Mouse (Mus musculus) midbrain, embryonic 11.5 days (tissue): ENCODE results near the gene Trpd52l3. TPM values are rescaled to one million over a fixed set of nuclear protein-coding genes. Genes with fewer than 3 reads are reported as not detected.
"Not testable (repeated sequence)": the region's sequence is repeated elsewhere in the genome, so short reads cannot be mapped to it uniquely, and the experiment has no call there.

Source experiments
- ATAC-seq: fragments of 200-750 bp; cut with Nextera tagmentation; 2 replicates; pipeline ENCODE4 v1.8.0; 2017; ENCODE audit warnings: moderate TSS enrichment, moderate library complexity; ENCODE audit not compliant: low FRiP score
- DNase-seq: peaks from one replicate; pipeline ENCODE4 v3.0.0; 2015; ENCODE audit warnings: low spot score; ENCODE audit errors: missing footprints
- H3K27ac ChIP-seq: fragments of 300-500 bp; sonication (generic); 2 replicates; pipeline ENCODE4 v1.5.1; 2014; ENCODE audit warnings: low read depth, low read length
- H3K27me3 ChIP-seq: fragments of 300-500 bp; sonication (generic); 2 replicates; pipeline ENCODE4 v1.6.1; 2014; ENCODE audit warnings: mild to moderate bottlenecking, low read length, moderate library complexity, mixed read lengths; ENCODE audit not compliant: control insufficient read depth, insufficient read depth
- H3K36me3 ChIP-seq: fragments of 300-500 bp; sonication (generic); 2 replicates; pipeline ENCODE4 v1.6.1; 2014; ENCODE audit warnings: mild to moderate bottlenecking, low read length, moderate library complexity, mixed read lengths; ENCODE audit not compliant: control insufficient read depth, insufficient read depth
- H3K4me1 ChIP-seq: fragments of 300-500 bp; sonication (generic); 2 replicates; pipeline ENCODE4 v1.6.1; 2014; ENCODE audit warnings: low read length; ENCODE audit not compliant: control insufficient read depth, insufficient read depth
- H3K4me2 ChIP-seq: fragments of 300-500 bp; sonication (generic); 2 replicates; pipeline ENCODE4 v1.6.1; 2014; ENCODE audit warnings: mild to moderate bottlenecking, moderate library complexity
- H3K4me3 ChIP-seq: fragments of 300-500 bp; sonication (generic); 2 replicates; pipeline ENCODE4 v1.5.1; 2014; ENCODE audit warnings: low read depth, low read length
- H3K9ac ChIP-seq: fragments of 300-500 bp; sonication (generic); 2 replicates; pipeline ENCODE4 v1.6.1; 2014; ENCODE audit warnings: low read length
- H3K9me3 ChIP-seq: fragments of 300-500 bp; sonication (generic); 2 replicates; pipeline ENCODE4 v1.6.1; 2016; ENCODE audit warnings: low read length; ENCODE audit not compliant: control insufficient read depth
- WGBS: fragments of 180-500 bp; shearing (Covaris S2); extraction: QIAGEN DNeasy Blood & Tissue Kit; methylation state at CpG from one replicate; pipeline ENCODE4 v1.1.7; 2014; 5-methylcytosine and 5-hydroxymethylcytosine counted together
- polyA plus RNA-seq: library from polyadenylated mRNA; unstranded; fragments of >200 nt; fragmentation: Nextera tagmentation; extraction: Ambion mirVana; gene quantifications from 2 replicates; pipeline ENCODE4 v1.2.1, GENCODE M21; 2014

The Trpd52l3 gene
- polyA plus RNA-seq, 1 experiment from 2014 or later, result not detected

GRCm38 (mm10) chr19:30016156-30016555, 12.6 kb downstream of the Trpd52l3 start:
- ATAC-seq, result no peak
- Histone ChIP-seq H3K27ac (no peak overlapping the region), H3K36me3 (no peaks in the 10 kb centered on the region), H3K9me3 (no peaks in the 10 kb centered on the region), H3K27me3 (no peaks in the 10 kb centered on the region), H3K9ac (no peak overlapping the region), H3K4me1 (no peaks in the 10 kb centered on the region), H3K4me2 (no peak overlapping the region), H3K4me3 (no peak overlapping the region)
- no peak for DNase-seq
- WGBS, result 79% methylated on average over 6 of the region's 6 CpGs

GRCm38 (mm10) chr19:30023419-30023818, 19.8 kb downstream of the Trpd52l3 start:
- WGBS, result 91% methylated on average over 10 of the region's 10 CpGs
- not testable (repeated sequence) for H3K4me1 ChIP-seq, DNase-seq, ATAC-seq, H3K4me3 ChIP-seq, H3K4me2 ChIP-seq, H3K9me3 ChIP-seq, H3K36me3 ChIP-seq, H3K27ac ChIP-seq, H3K9ac ChIP-seq, H3K27me3 ChIP-seq

GRCm38 (mm10) chr19:30029002-30029710, 25.6 kb downstream of the Trpd52l3 start:
- DNase-seq (peak; percentile 92), ATAC-seq (no peak)
- Histone ChIP-seq H3K27me3 (no peaks in the 10 kb centered on the region), H3K4me3 (no peak overlapping the region; the same call in 1 of the 2 replicates), H3K9ac (no peak overlapping the region), H3K27ac (peak overlapping the region; percentile 89; the same call in 1 of the 2 replicates), H3K4me2 (peak overlapping the region; percentile 42; the same call in 1 of the 2 replicates), H3K36me3 (no peaks in the 10 kb centered on the region), H3K4me1 (peaks cover 20% of the 10 kb centered on the region), H3K9me3 (no peaks in the 10 kb centered on the region)
- WGBS, result 20% methylated on average over 11 of the region's 11 CpGs

GRCm38 (mm10) chr19:30029894-30030635, 26.5 kb downstream of the Trpd52l3 start, which contains the start of gene Uhrf2:
Uhrf2 (plus strand) TSS chr19:30030513.
- 2% methylated on average over 74 of the region's 74 CpGs for WGBS
- peak; percentile 96 for ATAC-seq

DNA sequence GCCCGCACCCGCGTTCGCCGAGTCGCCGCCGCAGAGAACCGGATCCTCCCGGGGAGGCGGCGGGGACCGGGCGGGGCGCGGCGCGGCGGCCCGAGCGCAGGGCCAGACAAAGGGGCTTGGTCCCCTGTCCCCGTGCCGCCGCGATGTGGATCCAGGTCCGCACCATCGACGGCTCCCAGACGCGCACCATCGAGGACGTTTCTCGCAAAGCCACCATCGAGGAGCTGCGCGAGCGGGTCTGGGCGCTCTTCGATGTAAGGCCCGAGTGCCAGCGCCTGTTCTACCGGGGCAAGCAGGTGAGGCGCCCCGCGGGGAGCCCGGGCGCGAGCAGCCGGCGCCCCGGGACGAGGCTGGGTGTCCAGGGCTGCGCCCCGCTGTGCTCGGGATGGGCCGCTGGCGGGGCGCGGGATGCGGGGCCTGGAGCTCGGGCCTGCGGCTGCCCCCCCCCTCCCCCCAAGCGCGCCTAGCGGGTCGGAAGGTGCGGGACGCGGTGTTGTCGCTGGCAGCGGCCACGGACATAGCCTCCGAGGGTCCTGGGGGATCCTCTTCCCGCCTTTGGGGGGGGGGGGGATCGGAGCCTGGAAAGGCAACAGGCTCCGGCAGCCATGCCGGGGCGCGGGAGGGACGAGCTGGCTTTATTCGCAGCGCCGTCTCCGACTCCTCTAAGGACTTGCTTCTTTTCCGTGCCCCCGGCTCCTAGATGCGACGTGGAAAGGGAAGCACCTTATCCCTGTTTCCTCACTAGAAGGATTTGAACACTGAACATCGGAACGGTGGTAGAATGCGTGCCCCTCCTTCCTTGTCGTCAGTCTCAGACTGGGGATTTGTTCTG, 27.3 kb downstream of the Trpd52l3 start:
- Histone ChIP-seq H3K4me3 (peak overlapping the region; percentile 89), H3K4me1 (peaks cover 22% of the 10 kb centered on the region), H3K9ac (peak overlapping the region; percentile 98), H3K27ac (peak overlapping the region; percentile 89), H3K4me2 (peak overlapping the region; percentile 42), H3K36me3 (no peaks in the 10 kb centered on the region), H3K27me3 (no peaks in the 10 kb centered on the region), H3K9me3 (no peaks in the 10 kb centered on the region)
- under 1% methylated on average over 81 of the region's 92 CpGs for WGBS
- peak; percentile 8; the same call in 1 of the 2 replicates for ATAC-seq
- peak; percentile 95 for DNase-seq

More at GRCm38 (mm10) chr19:30029894-30030635, 26.5 kb downstream of the Trpd52l3 start, which contains the start of gene Uhrf2:
- H3K4me3 ChIP-seq, result peak within 1 kb of the TSS; percentile 89
- no peaks in the 10 kb centered on the region for H3K27me3 ChIP-seq
- no peaks in the 10 kb centered on the region for H3K36me3 ChIP-seq
- peak within 1 kb of the TSS; percentile 98 for H3K9ac ChIP-seq
- peak; percentile 99 for DNase-seq
- H3K4me1 ChIP-seq, result peaks cover 22% of the 10 kb centered on the region
- peak within 1 kb of the TSS; percentile 89 for H3K27ac ChIP-seq
- no peaks in the 10 kb centered on the region for H3K9me3 ChIP-seq
- peak within 1 kb of the TSS; percentile 42 for H3K4me2 ChIP-seq

GRCm38 (mm10) chr19:30031468-30031931, 27.9 kb downstream of the Trpd52l3 start:
- ATAC-seq (no peak), DNase-seq (no peak)
- peaks cover 22% of the 10 kb centered on the region for H3K4me1 ChIP-seq
- H3K27ac ChIP-seq, result no peak overlapping the region; the same call in 1 of the 2 replicates
- H3K9ac ChIP-seq, result peak overlapping the region; percentile 98
- peak overlapping the region; percentile 42 for H3K4me2 ChIP-seq
- H3K9me3 ChIP-seq, result no peaks in the 10 kb centered on the region
- H3K4me3 ChIP-seq, result peak overlapping the region; percentile 89
- H3K27me3 ChIP-seq, result no peaks in the 10 kb centered on the region
- WGBS, result 5% methylated on average over 7 of the region's 7 CpGs
- no peaks in the 10 kb centered on the region for H3K36me3 ChIP-seq

DNA sequence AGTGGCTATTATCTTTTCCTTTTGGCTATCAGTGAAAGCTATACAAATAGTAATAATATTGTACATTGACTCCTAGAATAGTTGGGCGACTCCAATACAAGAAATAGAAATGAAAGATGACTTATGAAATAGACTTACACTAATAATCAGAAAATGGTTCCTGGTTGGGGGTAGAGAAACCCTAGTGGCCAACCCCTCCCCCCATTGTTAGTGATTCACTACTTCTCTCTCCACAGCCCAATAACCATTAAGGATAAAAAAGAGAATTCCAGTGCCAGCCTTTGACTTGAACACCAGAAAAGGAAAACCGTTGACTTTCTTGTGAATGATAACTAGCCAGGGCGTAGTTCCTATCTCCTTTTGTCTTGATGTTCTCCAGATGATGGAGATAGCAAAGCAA, 28.6 kb downstream of the Trpd52l3 start:
- Histone ChIP-seq H3K9me3 (no peaks in the 10 kb centered on the region), H3K36me3 (no peaks in the 10 kb centered on the region), H3K4me3 (peak overlapping the region; percentile 89), H3K27ac (no peak overlapping the region), H3K4me1 (peaks cover 22% of the 10 kb centered on the region), H3K27me3 (no peaks in the 10 kb centered on the region), H3K9ac (no peak overlapping the region), H3K4me2 (peak overlapping the region; percentile 42)
- 72% methylated on average over 3 of the region's 3 CpGs for WGBS
- DNase-seq (no peak), ATAC-seq (no peak)

DNA sequence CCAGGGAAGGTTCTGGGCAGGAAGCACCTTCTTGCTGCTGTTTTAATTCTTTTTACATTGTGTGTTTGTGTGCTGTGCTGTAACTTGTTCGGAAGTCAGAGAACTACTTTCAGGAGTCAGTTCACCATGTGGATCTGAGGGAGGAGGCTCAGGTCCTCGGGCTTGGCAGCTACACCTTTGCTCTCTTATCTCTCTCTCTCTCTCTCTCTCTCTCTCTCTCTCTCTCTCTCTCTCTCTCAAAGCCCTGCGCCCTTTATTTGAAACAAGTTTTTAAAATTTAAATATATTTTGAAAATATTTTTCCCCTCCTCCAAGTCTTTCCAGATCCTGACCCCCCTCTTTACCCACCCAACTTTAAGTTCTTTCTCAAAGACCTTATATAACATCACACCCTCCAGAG, 31.8 kb downstream of the Trpd52l3 start:
- H3K9ac ChIP-seq, result no peak overlapping the region
- H3K36me3 ChIP-seq, result no peaks in the 10 kb centered on the region
- no peak overlapping the region for H3K4me2 ChIP-seq
- H3K27ac ChIP-seq, result no peak overlapping the region
- H3K4me1 ChIP-seq, result peaks cover 16% of the 10 kb centered on the region
- H3K4me3 ChIP-seq, result no peak overlapping the region
- H3K9me3 ChIP-seq, result no peaks in the 10 kb centered on the region
- ATAC-seq, result no peak
- no peaks in the 10 kb centered on the region for H3K27me3 ChIP-seq
- WGBS, result 78% methylated on average over 3 of the region's 3 CpGs
- DNase-seq, result no peak
